Mouse (Mus musculus) midbrain, postnatal 0 days (tissue): Measurements from ENCODE around the gene Zfp398. TPM values are rescaled to one million over a fixed set of nuclear protein-coding genes. Genes with fewer than 3 reads are reported as not detected.

Source experiments
- ATAC-seq: fragments of 200-750 bp; cut with Nextera tagmentation; 2 replicates; pipeline ENCODE4 v1.8.0; 2017; ENCODE audit warnings: moderate number of reproducible peaks, mild to moderate bottlenecking, moderate TSS enrichment, moderate library complexity; ENCODE audit not compliant: low FRiP score
- DNase-seq: peaks from one replicate; pipeline ENCODE4 v3.0.0-alpha.2; 2015; ENCODE audit warnings: low spot score
- H3K27ac ChIP-seq: fragments of 300-500 bp; sonication (generic); 2 replicates; pipeline ENCODE4 v1.5.1; 2014; ENCODE audit warnings: low read depth, mild to moderate bottlenecking, low read length, mixed read lengths
- H3K27me3 ChIP-seq: fragments of 300-500 bp; sonication (generic); 2 replicates; pipeline ENCODE4 v1.6.1; 2014; ENCODE audit warnings: low read length, control low read depth, mixed read lengths; ENCODE audit not compliant: insufficient read depth
- H3K36me3 ChIP-seq: fragments of 300-500 bp; sonication (generic); 2 replicates; pipeline ENCODE4 v1.6.1; 2014; ENCODE audit warnings: low read length, control low read depth, mixed read lengths; ENCODE audit not compliant: insufficient read depth
- H3K4me1 ChIP-seq: fragments of 300-500 bp; sonication (generic); 2 replicates; pipeline ENCODE4 v1.6.1; 2014; ENCODE audit warnings: mild to moderate bottlenecking, control low read depth, antibody characterized with exemption, low read length, mixed read lengths; ENCODE audit not compliant: insufficient read depth
- H3K4me2 ChIP-seq: fragments of 300-500 bp; sonication (generic); 2 replicates; pipeline ENCODE4 v1.6.1; 2014; ENCODE audit warnings: low read depth, mild to moderate bottlenecking, low read length, mixed read lengths; ENCODE audit not compliant: poor library complexity, severe bottlenecking
- H3K4me3 ChIP-seq: fragments of 300-500 bp; sonication (generic); 2 replicates; pipeline ENCODE4 v1.5.1; 2014; ENCODE audit warnings: low read depth, mild to moderate bottlenecking, low read length, moderate library complexity
- H3K9ac ChIP-seq: fragments of 300-500 bp; sonication (generic); replicated peaks from 2 replicates; pipeline ENCODE4 v1.6.1; 2014; ENCODE audit warnings: mild to moderate bottlenecking, low read length, moderate library complexity, mixed read lengths; ENCODE audit not compliant: poor library complexity, severe bottlenecking
- H3K9me3 ChIP-seq: fragments of 300-500 bp; sonication (generic); 2 replicates; pipeline ENCODE4 v1.6.1; 2016; ENCODE audit warnings: low read length, control low read depth
- CTCF ChIP-seq: IDR thresholded peaks from 2 replicates; pipeline ENCODE4 v1.5.1; 2016; ENCODE audit warnings: antibody characterized with exemption, mild to moderate bottlenecking
- WGBS: fragments of 180-500 bp; shearing (Covaris S2); extraction: QIAGEN DNeasy Blood & Tissue Kit; methylation state at CpG from one replicate; pipeline ENCODE4 v1.1.7; 2014; 5-methylcytosine and 5-hydroxymethylcytosine counted together
- polyA plus RNA-seq: library from polyadenylated mRNA; unstranded; fragments of >200 nt; fragmentation: Nextera tagmentation; extraction: Ambion mirVana; gene quantifications from 2 replicates; pipeline ENCODE4 v1.2.1, GENCODE M21; 2015
- total RNA-seq: library from RNA; depleted of rRNA; stranded (reverse); fragments of >200 nt; gene quantifications from 2 replicates; pipeline ENCODE4 v1.2.3, GENCODE M21; 2014; rRNA removed

Zfp398 gene
- total RNA-seq, result 30.6 and 32.1 TPM in 2 replicates
- 11.9 and 14.3 TPM in 2 replicates for polyA plus RNA-seq

- peak; percentile 96 for ATAC-seq
These were observed at the start of gene Zfp398 for GRCm38 (mm10) chr6:47835482-47835983. Gene Zfp398 (plus strand): TSS chr6:47835661.

GRCm38 (mm10) chr6:47787941-47788736 lies 47.3 kb upstream of the Zfp398 start:
- H3K9ac ChIP-seq, result peak overlapping the region; percentile 68
- H3K27ac ChIP-seq, result peak overlapping the region; percentile 94
- DNase-seq, result peak; percentile 94
- TF ChIP-seq CTCF, result no peak
- no peaks in the 10 kb centered on the region for H3K9me3 ChIP-seq
- H3K36me3 ChIP-seq, result no peaks in the 10 kb centered on the region
- peak overlapping the region; percentile 41 for H3K4me3 ChIP-seq
- H3K4me1 ChIP-seq, result no peaks in the 10 kb centered on the region
- WGBS, result 1% methylated on average over 18 of the region's 18 CpGs
- peak overlapping the region; percentile 59 for H3K4me2 ChIP-seq
- ATAC-seq, result peak; percentile 92
- no peaks in the 10 kb centered on the region for H3K27me3 ChIP-seq

More at GRCm38 (mm10) chr6:47835482-47835983, at the start of gene Zfp398:
- WGBS, result under 1% methylated on average over 49 of the region's 52 CpGs
- H3K9me3 ChIP-seq, result no peaks in the 10 kb centered on the region
- H3K4me2 ChIP-seq, result peak within 1 kb of the TSS; percentile 59
- no peaks in the 10 kb centered on the region for H3K27me3 ChIP-seq
- H3K9ac ChIP-seq, result peak within 1 kb of the TSS; percentile 81
- H3K27ac ChIP-seq, result peak within 1 kb of the TSS; percentile 92
- TF ChIP-seq CTCF, result peak; percentile 98
- H3K36me3 ChIP-seq, result peaks cover 4% of the 10 kb centered on the region; the same call in 1 of the 2 replicates
- peaks cover 4% of the 10 kb centered on the region; the same call in 1 of the 2 replicates for H3K4me1 ChIP-seq
- peak; percentile 96 for DNase-seq
- peak within 1 kb of the TSS; percentile 84 for H3K4me3 ChIP-seq

- Histone ChIP-seq H3K27me3 (no peaks in the 10 kb centered on the region), H3K27ac (peak overlapping the region; percentile 94), H3K9me3 (no peaks in the 10 kb centered on the region), H3K4me1 (no peaks in the 10 kb centered on the region), H3K4me3 (peak overlapping the region; percentile 41), H3K36me3 (no peaks in the 10 kb centered on the region), H3K9ac (peak overlapping the region; percentile 68), H3K4me2 (peak overlapping the region; percentile 59)
- ATAC-seq (peak; percentile 39; the same call in 1 of the 2 replicates), DNase-seq (no peak)
- WGBS, result 11% methylated on average over 3 of the region's 3 CpGs
- TF ChIP-seq CTCF, result no peak
These were observed 46.6 kb upstream of the Zfp398 start for GRCm38 (mm10) chr6:47788821-47789220.

- Histone ChIP-seq H3K27me3 (no peaks in the 10 kb centered on the region), H3K4me2 (no peak overlapping the region), H3K36me3 (0 out of 2 replicates have a peak, but pooled peaks cover 5% of the 10 kb centered on the region), H3K4me1 (no peaks in the 10 kb centered on the region), H3K4me3 (no peak overlapping the region), H3K9ac (no peak overlapping the region), H3K9me3 (no peaks in the 10 kb centered on the region), H3K27ac (no peak overlapping the region)
- ATAC-seq (no peak), DNase-seq (no peak)
- no peak for TF ChIP-seq CTCF
- 68% methylated on average over 2 of the region's 2 CpGs for WGBS
These were observed 44.7 kb upstream of the Zfp398 start for GRCm38 (mm10) chr6:47790745-47791144.

- Histone ChIP-seq H3K36me3 (peaks cover 19% of the 10 kb centered on the region), H3K27ac (no peak overlapping the region), H3K27me3 (no peaks in the 10 kb centered on the region), H3K9ac (no peak overlapping the region), H3K4me1 (no peaks in the 10 kb centered on the region), H3K4me2 (no peak overlapping the region), H3K4me3 (no peak overlapping the region), H3K9me3 (no peaks in the 10 kb centered on the region)
- 93% methylated on average over 2 of the region's 2 CpGs for WGBS
- ATAC-seq (no peak), DNase-seq (no peak)
- no peak for TF ChIP-seq CTCF
These were observed 42.9 kb upstream of the Zfp398 start for GRCm38 (mm10) chr6:47792533-47792932.

GRCm38 (mm10) chr6:47793284-47793683 lies 42.2 kb upstream of the Zfp398 start:
- DNase-seq (no peak), ATAC-seq (no peak)
- Histone ChIP-seq H3K27ac (no peak overlapping the region), H3K4me2 (no peak overlapping the region), H3K4me3 (no peak overlapping the region), H3K4me1 (no peaks in the 10 kb centered on the region), H3K9me3 (no peaks in the 10 kb centered on the region), H3K27me3 (no peaks in the 10 kb centered on the region), H3K36me3 (peaks cover 23% of the 10 kb centered on the region), H3K9ac (no peak overlapping the region)
- TF ChIP-seq CTCF, result no peak
- WGBS, result 73% methylated on average over 5 of the region's 5 CpGs
